Mouse (Mus musculus) kidney, adult 11 months (tissue): ENCODE results near the gene Adrb1.

Experiments used
- DNase-seq: peaks from one replicate; pipeline ENCODE4 v3.0.0; 2022

Adrb1 gene

DNA sequence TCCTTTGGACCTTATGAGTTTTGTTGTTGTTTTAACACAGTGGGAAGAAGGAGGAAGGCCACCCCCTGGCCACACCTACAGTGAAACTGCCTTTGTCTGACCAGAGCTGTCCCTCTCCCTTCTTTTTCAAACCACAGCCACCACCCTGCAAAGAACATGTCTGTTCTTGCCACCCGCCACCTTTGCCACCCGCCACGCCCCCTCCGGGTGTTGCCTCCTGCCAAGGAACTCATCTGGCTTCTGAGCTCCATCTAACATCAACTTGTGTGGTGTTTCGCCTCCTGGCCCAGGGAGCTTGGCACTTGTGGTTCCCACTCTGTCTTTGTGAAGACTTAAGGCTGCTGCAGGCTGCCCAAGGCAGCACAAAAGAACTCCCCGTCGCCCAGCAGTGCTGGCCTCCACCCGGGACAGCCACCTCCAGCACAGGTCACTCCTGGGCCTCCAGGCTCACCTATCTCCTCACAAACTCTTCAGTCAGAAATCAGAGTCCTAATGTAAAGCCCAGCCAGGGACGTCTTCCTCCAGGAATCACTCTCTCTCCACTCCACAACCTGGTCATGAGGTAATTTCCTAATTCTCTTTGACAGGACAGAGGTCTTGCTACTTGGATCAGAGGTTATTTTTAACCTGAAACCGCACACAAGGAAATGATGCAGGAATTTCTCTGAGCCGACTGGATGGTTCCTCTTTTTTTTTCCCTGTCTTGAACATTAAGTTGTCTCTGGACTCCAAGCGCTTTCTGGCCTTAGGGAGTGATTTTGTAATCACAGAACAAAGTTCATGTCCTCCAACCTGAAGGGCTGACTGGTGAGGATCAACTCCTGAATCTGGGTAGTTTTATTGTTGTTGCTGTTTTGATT lies 18.5 kb upstream of the Adrb1 start:
- no peak for DNase-seq

- no peak for DNase-seq
These were observed 16.8 kb upstream of the Adrb1 start for GRCm38 (mm10) chr19:56705026-56705675.

GRCm38 (mm10) chr19:56708794-56709193 lies 13.2 kb upstream of the Adrb1 start:
- DNase-seq: no peak

DNA sequence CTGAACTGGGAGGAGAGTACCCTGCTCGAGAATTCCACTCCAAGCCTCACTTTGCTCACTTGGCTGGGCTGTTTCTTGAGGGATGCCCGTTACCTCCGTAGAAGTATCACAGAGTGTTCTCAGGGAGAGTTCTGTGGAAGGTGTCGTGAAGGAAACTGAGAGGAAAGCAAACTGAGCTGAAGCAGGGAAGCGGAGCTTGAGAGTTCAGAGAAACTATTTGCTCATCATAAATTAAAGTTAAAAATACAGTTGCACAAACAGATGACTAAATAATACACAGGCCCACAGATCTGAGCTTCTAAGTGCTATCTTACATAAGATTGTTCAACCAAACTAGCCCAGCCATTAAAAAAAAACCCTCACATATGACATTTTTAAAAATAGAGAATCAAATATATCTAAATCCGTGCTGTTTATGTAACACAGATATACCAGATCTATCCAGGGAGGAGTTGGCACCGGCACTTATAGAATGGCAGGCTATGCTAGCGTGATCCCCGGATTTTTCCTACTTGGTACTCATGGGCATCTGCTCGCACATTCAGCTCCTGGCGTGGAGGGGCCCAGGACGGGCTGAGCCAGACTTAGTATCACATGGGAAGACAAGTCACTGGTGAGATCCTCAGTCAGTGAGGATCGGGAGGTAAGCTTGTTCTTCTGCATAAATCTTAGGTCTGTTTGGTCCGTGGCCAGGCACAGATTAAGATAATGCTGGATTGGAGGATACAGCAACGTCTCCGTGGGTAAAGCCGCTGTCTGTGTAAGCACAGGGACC lies 11.7 kb upstream of the Adrb1 start:
- DNase-seq: no peak

DNA sequence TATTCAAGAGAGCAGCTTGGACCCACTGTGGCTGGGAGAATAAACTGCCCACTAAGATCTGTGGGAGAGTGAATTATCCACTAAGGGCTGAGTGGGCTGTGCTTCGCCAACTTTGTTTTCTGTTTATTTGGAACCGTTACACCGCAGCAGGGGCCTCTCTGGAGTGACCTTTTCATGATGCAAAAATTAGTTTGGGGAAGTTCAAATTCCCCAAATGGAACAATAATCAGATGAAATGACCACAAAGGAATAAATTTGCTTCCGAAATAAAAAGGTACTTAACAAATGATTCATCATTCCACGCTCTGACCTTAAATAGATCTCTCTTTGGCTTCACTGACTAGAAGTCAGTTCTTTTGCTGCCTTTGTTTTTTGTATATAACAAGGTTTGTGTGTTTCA lies 8.4 kb upstream of the Adrb1 start:
- no peak for DNase-seq

DNA sequence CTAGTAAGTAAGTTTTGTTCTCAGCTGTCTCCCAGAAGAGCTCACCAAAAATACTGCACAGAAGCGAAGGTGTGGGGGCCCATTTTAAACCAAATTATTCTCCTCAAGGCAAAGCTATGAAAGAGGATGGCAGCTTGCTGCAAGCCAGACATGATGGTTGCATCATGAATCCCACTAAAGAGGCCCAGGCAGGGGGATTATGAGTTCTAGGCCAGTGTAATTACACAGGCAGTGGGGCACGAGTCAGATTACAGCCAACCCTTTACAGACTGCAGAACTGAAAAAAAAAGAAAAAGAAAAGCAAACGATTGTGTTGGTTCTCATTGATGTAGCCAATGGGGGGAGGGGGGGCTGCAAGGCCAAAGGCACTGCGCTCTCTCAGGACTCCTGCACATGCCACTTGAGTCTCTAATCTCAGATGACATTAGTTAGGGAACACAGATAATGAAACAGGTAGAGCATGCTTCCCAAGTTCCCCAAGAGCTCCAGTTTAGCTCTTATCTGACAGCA lies 7.3 kb upstream of the Adrb1 start:
- DNase-seq: no peak

- no peak for DNase-seq
These were observed 4.0 kb upstream of the Adrb1 start for GRCm38 (mm10) chr19:56718046-56718445.

DNA sequence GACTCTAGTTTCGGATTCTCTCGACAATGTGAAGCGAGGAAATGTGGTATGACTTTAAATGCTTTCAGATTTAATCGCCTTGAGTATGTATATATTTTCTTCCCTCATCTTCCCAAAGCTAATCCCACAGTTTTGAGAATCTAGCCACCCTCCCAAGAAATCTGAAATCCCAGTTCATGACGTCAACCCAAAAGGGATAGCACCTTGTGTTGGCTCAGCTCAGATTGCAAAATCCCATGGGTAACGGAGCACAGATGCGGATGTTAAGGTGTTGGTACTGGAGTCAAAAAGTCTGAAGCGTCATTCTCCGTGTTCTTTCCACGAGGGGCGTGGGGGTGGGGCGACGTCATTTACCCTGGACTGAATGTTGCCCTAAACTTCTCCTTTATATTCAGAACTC lies 1.1 kb upstream of the Adrb1 start:
- no peak for DNase-seq

DNA sequence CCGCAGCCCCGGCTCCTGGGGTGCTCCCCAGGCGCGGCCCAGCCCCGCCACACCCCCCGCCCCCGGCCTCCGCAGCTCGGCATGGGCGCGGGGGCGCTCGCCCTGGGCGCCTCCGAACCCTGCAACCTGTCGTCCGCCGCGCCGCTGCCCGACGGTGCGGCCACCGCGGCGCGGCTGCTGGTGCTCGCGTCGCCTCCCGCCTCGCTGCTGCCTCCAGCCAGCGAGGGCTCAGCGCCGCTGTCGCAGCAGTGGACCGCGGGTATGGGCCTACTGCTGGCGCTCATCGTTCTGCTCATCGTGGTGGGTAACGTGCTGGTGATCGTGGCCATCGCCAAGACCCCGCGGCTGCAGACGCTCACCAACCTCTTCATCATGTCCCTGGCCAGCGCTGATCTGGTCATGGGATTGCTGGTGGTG lies 300 bp downstream of the Adrb1 start:
- no peak for DNase-seq

DNA sequence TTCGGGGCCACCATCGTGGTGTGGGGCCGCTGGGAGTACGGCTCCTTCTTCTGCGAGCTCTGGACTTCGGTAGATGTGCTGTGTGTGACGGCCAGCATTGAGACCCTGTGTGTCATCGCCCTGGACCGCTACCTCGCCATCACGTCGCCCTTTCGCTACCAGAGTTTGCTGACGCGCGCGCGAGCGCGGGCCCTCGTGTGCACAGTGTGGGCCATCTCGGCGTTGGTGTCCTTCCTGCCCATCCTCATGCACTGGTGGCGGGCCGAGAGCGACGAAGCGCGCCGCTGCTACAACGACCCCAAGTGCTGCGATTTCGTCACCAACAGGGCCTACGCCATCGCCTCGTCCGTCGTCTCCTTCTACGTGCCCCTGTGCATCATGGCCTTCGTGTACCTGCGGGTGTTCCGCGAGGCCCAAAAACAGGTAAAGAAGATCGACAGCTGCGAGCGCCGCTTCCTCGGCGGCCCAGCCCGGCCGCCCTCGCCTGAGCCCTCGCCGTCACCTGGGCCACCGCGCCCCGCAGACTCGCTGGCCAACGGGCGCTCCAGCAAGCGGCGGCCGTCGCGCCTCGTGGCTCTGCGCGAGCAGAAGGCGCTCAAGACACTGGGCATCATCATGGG lies 822 bp downstream of the Adrb1 start:
- DNase-seq: no peak

- no peak for DNase-seq
These were observed 1.5 kb downstream of the Adrb1 start for GRCm38 (mm10) chr19:56723331-56724125.

DNA sequence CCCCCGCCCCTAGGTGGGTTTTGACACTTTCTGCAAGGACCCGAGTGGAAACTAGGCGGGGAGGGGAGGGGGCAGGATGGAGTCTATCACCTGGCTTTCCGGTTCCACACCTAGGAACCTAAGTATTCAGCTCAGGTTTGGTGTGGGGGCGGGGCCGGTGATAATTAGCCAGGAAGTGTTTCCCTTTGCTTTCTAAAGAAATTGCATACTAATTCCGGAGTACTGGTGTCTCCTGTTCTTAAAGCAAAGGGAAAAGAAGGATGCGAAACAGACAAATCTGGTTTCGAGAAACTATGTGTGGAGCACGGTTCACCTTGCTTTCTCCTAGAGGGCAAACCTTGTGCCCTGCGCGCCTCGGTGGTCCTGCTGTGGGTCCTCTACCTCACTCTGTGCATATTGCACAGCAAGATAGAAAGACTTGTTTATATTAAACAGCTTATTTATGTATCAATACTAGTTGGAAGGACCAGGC lies 2.2 kb downstream of the Adrb1 start:
- DNase-seq: no peak

DNA sequence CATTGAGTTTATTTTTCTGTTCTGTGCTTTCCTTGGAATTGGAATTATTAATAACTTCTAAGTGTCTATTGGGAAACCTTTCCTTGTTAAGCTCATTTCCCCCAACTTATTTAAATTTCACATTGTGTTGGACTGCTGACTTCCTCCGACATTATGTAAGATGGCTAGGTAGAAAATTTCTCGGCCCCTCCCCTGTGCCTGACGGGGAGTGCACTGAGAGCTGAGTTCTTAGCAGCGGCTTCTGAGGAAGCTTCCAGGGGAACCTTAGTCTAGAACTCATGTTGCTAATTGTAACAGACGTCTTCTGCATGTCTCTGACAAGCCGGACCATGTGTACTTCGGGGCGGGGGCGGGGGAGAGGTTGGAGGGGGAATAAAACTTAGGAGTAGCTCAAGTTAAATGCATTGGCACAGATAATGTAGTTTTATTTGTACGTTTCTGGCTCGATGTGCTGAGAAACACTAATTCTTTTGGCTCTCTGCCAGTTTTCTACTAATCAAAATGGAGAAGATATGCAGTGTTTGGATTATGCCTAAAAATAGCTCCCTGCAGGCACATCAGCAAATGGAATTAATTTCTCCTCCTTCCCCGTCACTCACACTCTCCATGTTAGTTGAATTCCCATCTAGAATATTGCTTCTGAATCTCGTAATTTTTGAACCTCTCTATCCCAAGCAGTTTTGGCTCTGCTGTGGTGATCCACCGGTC lies 5.3 kb downstream of the Adrb1 start:
- no peak for DNase-seq

- DNase-seq: no peak
These were observed 12.1 kb downstream of the Adrb1 start for GRCm38 (mm10) chr19:56734033-56734572.

DNA sequence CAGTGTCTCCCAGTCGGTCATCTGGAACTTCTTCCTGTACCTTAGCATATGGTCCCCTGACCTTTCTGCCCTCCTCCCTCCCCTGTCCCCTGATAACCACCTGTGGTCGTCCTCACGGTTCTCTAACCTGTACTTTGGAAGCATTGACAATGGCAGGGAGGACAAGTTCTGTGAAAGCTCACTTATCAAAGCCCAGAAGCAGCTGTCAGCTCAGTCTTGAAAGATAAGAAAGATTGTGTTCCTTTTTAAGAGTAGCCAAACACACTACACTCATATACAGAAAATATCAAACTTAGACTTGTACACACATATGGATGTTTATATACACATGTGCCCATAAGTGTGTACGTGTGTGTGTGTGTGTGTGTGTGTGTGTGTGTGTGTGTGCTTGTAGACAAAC lies 13.7 kb downstream of the Adrb1 start:
- no peak for DNase-seq

DNA sequence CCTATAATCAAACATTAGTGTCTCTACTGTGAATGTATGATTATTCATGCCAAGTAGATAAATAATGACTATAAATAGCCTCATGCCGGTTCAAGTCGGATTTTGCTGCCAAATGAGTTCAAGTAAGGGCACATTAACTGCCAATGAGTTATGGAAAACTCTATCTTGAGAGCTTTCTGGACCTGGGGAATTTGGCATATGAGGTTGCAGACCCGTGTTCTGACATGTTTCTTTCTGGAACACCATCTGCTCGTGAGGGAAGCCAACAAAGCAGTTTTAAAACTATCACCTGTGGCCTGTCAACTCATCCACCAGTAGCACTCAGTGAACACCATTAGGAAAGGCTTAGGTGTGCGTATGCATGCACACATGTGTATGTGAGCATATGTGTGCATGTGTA lies 14.3 kb downstream of the Adrb1 start:
- DNase-seq: no peak

- DNase-seq: no peak
These were observed 23.1 kb downstream of the Adrb1 start for GRCm38 (mm10) chr19:56745061-56745460.

DNA sequence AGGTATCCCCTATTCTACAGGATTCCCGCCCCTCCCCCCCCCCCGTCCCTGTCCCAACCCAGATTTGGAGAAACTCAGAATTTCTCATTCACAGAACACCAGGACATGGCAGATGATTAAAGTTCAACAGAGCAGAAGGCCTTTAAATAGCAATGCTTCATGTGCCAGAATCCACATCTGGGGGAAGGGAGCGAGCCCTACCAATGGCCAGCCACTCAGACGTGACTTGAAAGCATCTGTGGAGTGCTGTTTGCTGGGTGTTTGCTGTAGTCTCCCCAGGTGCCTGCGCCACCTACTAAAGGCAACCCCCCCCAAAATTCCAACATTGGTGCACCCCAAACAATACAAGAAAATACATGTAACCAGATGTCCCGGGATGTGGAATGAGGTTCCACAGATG lies 23.5 kb downstream of the Adrb1 start:
- DNase-seq: no peak

GRCm38 (mm10) chr19:56746618-56747017 lies 24.6 kb downstream of the Adrb1 start:
- no peak for DNase-seq

- no peak for DNase-seq
These were observed 25.9 kb downstream of the Adrb1 start for GRCm38 (mm10) chr19:56747878-56748277.

DNA sequence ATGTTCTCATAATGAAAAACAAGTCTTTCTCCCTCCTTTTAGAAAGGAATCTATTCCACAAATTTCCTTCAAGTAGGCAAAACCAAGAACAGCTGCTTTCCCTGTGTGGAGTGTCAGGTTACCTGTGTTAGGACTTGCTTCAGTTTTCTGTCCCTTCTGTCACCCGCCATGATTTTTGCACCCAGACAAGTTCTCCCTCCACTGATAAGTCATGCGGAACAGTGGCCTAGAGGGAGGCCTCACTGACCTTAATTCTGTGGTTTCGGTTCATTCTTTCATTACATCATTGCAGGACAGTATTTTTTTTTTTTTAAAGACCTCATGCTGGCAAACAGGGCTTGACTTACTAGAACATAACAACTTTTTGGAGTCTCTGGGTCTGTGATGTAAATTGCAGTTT lies 27.3 kb downstream of the Adrb1 start:
- DNase-seq: peak; percentile 26
